Mouse (Mus musculus): ENCODE results near the gene Mysm1.
A peak's percentile ranks its signal among the peaks of the same experiment; 100 is the strongest.

Mysm1 gene

DNA sequence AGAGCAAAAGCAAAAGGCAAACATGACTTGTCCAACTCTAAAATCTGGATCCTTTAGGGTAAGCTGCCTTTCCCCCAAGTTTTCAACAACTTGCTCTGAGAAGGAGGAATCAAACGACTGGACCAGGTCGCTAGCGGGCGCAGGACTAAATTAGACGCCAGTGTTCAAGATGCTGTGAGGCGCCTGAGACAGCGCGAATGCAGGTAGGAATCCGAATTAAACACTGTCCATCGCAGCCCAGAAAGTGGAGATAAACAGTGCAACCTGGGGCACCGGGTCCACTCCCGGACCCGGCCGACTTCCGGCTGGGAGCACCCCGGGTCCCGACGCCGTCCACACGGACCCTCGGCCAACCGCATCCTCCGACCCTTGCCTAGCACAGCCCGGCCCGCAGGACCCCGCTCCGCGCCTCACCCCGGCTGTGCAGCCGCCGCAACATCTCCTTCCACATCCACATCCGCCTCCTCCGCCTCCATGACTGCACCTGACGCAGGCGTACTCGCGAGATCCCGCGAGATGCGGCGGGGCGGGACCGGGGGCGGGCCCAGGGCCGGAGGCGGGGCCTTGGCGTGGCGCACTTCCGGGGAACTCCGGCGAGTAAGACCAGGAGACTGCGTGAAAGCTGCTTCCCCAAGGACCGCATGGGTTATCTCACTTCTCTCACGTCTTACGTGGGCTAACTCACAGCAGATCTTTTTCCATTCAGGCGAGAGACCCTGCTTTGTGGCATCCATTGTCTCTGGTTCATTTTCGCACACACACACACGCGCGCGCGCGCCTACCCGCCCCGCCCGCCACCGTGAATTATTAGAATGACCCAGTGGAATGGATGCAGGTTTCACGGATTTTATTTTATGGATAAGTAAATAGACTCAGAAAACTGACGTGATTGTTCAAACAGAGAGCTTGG, at the start of gene Mysm1:
Mysm1 (minus strand) TSS at position 511 of the 910 bp plus-strand sequence.
- peak; percentile 96 for DNase-seq (ENCODE audit: low read depth, low spot score)

DNA sequence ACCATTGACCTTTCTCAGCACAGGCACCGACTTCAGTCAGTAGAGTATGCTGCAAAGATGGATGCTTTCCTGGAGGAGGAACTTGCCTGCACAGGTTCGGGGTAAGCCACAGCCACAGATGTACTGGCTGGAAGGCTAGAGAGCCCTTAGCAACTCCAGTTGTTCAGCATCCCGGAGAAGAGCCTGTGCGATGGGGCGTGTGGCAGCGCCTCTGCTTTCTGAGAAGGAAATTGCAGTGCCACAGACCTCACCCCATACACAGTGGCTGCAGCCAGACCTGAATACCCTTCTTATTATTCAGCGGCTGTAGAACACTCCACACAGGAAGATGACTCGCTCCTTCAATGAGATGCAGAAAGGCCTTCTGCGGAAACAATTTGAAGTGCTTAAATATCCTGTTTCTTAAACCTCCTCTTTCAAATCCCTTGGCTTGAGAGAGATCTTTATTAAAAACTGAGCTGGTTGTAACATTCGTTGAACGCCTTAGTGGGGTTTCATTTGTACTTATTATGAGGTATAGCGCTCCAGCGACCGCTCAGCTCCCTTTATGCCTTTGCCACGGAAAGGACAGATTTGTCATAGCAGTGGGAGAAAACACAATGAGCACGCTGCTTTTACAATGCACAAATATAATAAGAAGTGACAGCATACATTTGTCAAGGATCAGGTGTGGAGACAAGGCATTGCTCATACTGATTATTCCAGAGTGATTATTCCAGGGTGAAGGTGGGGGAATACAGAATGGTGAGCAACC, 47.1 kb upstream of the Mysm1 start:
- DNase-seq (ENCODE audit: low read depth, low spot score), result peak; percentile 15

DNA sequence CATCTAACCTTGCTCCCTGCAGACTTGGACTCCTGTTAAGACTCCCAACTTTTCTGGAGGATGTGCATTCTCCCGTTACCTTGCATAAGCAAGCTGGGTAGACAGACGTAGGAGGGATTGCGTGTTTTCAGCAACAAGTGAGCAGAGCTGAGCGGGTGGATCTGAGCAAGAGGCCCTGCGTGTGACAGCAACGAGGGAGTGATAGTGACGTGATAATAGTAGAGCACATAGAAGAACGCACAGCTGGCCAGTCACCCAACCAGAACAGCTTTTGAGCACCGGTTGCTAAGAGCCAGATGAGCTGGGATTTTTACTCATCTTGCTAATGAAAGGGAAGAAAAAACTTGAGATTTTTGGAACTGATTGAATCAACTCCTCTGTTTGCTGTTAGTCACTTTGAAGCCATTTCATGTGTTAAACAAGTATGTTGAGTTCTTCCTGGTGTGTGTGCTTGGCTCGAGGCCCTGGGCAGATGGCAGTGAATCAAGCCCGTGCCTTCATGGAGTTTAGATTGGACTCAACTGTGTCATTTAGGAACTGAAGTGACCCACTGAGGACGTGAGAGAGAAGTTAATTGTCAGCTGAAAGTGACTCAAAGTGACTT, 44.6 kb upstream of the Mysm1 start:
- DNase-seq (ENCODE audit: low read depth, low spot score), result peak; percentile 73

DNA sequence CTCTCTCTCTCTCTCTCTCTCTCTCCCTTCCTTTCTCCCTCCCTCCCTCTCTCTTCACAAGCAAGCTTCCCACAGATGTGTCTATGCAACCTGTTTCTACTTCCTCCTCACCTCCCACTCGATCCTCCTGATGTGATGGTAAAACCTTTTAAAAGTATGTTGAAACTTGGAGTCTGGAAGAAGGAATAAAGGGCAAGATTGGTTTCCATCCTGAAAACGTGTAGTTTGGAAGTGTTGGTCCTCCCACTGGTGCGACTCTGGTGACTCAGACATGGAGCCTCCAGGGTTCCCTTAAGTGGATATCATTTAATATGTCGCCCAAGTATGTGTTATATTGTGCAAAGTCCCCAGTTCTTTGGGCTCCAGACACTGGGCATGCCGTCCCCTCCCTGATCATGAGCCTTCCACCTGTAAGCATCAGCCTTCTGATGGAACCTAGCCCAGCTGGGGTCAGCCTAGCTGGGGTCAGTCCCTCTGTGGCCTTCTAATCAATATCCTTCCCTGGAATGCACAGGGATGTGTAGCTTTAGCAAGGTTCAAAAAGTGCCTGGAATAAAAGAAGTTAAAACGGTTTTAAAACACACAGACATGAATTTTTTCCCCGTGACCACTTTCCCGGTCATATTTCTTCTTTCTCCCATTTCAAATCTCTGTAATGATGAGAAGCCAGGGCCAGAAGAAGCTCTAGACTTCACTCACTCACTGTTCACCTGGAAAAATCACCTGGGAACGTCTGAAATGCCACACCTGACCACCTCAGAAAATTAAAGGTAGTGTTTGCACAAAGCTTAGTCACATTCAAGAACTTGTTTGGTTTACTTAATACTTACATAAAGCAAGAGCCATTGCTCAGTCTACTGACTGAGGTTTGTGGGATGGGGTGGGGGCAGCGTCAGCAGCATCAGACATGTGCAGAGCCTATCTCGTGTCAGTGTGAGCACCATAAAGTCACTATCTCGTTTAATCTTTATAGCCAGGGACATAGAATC, 43.0 kb upstream of the Mysm1 start:
- DNase-seq (ENCODE audit: low read depth, low spot score), result peak; percentile 56

DNA sequence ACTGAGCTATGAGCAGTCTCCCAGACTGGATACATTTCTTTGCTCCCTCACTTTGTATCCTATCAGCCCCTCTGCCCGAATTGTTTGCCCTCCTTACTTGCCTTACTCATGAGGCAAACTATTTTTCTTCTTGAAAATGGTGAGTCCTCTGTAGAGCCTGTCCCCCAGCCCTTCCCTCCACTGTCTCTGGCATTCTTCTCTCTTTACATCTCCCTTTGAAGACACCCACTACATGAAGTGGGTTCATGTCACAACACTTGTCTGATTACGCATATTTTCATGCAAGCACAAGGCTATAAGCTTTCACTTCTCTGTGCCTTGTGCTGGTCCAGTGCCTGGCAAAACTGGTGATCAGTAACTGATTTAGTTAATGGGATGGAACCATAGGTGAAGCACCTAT, 41.3 kb upstream of the Mysm1 start:
- no peak for DNase-seq (ENCODE audit: low read depth, low spot score)

DNA sequence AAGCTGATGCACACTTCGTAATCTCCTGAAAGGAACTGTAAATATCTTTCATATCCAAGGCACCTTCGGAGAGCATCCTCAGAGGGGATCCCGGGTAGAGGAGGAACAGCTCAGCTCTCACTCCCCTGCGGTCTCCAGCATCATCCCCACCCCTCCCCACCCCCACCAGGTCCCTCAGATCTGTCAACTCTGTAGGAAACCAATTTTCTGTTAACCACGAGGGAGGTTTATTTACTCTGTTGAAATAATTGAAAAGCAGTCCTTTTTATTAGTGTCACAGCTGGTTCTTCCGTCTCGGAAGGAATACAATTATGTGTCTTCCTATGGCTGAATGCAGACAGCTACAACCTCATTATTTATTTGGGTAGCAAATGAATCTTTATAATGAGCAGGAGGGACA, 39.3 kb upstream of the Mysm1 start:
- DNase-seq (ENCODE audit: low read depth, low spot score), result no peak

DNA sequence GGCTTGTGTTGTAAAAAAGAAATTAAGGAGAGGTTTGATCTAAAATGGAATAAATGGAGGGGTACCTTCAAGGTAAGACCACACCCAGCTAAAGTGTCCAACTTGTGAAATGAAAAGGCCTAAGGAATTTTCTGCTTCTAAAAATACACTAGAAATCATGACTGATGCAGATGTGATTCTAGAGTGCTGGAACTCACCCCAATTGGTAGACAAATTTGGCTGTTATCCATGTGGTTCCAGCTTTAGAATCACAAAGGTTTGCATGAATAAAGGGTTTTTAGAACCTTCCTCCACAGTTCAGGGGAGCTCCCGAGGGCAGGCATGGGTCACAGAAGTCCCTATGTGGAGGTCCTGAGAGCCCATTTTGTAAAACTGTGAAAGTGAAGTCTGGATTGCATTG, 33.8 kb upstream of the Mysm1 start:
- DNase-seq (ENCODE audit: low read depth, low spot score), result no peak

DNA sequence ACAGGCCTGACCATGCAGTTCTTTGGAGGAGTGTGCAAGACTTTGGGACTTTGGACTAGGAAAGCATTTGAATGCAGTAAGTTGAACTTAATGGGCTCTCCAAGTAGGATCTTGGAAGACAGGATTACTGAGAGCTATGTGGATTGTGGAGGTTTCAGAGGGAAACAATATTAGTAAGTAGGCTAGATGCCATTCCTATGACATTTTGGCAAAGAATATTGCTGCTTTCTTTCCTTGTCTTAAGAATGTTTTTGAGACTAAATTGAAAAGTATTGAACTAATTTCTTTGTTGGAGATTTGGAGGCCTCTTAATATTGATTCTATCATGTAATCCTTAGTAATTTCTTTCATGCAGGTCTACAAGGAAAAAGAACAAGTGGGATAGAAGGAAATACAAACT, 33.4 kb upstream of the Mysm1 start:
- no peak for DNase-seq (ENCODE audit: low read depth, low spot score)

DNA sequence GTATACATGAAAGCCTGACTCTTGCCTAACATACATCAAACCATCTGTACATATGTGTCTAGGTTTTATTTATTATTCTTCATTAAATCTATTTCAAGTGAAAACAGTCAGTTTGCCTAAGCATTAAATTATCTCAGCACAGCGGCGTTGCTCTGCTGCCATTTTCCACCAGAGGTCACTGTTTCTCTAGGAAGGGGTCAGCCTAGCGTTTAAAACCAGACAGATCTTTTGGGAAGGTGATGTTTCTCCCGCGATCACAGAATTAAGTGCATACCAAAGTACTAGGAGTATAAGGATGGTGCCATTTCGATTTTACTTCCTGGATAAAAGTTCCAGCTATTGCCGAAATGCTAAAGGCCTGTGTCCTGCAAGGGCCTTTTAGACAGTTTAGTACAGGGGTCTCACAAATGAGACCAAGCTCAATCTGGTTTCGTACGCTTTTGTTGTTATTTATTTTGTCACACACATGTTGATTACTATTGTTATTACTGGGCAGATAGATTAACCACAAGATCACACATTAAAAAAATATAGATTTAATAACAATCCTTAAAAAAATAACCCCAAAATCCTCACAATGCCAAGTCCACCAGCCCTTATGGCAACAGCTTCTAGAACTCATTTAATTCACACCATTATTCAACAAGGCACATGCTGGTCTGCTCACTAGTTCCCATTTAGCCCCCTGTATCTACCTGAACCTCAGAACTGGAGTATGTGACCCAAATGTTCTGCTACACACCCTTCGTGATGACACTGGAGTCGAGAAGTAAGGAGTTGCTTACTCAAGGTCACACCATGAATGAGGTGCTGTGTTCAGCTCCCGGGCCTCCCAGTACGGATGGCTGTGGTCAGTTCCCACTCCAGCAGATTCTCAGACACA, 29.5 kb upstream of the Mysm1 start:
- peak; percentile 82 for DNase-seq (ENCODE audit: low read depth, low spot score)

DNA sequence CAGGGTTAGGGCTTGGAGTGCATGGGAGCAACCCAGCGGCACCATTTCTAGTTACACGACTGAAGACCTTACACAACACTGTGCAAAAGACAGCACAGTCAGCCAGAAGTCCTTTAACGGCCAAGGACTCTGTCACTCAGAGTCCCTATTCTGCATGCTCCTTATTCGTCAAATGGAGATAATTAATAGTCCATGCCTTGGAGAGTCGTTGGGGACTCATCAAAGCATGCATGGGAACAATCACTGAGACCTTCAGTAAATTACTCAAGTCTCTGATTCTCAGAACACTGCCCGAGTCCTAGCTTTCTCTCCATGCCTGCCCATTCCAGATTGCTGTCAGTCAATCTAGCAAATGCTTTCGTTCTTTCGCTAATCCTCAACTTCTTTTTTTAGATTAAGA, 28.9 kb upstream of the Mysm1 start:
- no peak for DNase-seq (ENCODE audit: low read depth, low spot score)

DNA sequence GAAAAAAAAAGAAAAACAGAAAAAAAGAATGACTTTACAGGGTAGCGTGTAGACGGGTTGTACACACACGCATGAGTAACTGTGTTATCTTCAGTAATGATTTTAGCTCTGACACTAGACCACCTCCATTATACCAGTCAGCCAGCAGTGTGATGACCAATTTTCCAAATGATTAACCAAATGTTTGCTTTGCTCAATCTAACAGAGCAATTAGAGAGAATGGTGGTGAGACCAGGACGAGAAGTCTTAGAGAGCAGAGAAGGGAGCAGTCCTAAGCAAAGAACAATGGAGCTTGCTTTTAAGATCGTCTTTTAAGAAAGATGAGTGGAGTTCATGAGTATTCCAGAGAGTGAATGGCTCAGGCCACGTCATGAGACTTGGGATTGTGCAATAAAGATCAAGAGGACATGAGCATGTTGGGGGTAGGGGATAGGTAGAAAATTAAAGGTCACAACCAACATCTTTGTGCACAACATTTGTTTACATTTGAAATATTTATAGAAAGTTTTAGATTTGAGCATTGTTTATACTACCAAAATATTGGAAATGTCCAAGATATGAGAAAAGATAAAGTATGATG, 26.4 kb upstream of the Mysm1 start:
- DNase-seq (ENCODE audit: low read depth, low spot score), result no peak

DNA sequence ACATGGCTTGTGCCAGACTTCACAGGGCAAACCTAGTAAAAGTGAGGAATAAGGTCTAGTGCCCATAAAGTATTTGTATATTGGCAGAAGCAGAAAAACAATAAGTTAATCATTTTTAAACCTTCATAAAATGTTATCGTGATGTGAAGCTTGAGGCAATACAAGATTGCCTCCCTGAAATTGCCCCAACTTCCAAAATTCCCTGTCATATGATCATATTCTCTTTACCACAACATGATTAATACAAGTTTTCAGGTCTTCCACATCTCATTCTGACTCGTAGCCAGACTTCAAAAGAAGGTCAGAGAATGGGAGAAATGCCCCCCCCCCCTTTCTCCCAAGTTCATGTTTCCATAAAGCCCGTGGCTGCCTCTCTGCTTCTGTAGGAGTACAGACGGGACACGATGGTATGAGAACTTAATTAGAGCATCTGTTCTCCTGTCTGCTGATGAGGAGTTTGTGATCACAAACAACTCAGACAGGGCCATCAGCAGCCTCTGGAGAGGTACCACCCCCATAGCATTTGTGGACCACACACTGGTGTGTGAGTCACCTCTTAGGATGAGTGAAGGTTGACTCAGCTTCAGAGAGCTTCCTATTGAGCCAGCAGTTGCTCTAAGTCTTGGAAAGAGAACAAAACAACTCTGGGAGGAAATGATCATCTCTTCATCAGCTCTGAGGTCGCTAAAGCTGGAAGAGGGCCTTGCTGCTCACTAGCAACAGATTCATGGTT, 22.3 kb upstream of the Mysm1 start:
- DNase-seq (ENCODE audit: low read depth, low spot score), result peak; percentile 87

DNA sequence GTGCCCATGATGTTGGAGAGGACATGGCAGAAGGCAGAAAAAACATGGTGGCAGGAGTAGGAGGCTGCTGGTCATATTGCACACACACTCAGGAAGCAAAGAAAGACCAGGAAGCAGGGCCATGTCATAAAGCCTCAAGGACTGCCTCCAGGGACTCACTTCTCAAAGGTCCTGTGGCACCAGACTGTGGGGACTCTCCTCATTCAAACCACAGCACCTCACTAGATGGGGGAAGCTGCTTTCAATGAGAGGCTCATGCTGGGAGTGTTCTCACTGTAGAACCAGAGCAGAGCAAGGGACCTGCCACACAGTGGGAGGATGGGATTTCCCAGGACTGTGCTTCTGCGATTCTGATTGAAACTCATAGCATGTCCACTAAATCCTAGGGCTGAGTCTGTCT, 21.2 kb upstream of the Mysm1 start:
- DNase-seq (ENCODE audit: low read depth, low spot score), result no peak

DNA sequence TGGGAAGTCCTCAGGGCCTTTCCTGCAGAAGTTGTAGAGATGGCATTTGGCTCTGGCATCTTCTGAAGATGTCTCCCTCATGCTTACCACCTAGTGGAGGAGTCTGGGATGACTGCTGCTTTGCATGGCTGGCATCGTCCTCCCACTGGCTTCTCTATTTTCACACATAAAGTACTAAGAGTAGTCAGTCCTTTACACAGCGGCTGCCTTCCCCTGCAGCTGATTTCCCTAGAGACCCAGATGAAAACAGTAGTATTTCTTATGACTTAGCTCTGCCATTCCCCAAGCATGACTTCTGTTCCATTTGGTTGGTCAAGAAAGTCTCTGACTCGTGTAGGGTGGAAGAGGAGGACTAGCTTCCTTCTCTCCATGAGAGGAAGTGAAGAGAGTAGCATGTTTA, 20.3 kb upstream of the Mysm1 start:
- DNase-seq (ENCODE audit: low read depth, low spot score), result peak; percentile 80

DNA sequence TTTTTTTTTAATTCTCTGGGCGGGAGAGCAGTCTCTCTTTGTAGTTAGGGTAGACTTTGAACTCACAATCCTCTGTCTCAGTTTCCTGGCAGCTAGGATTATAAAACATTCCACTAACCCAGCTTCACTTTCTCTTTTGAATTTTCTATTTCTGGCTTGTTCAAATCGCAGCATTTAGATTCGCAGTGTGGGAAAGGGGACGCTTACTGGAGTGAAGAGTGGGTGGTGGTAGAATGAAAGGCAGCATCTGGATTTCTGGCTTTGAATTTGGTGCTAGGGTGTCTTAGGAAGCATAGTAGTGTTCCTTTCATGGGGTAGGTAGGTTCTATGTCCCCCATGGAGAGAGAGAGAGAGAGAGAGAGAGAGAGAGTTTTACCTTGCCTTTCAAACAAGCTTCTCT, 17.0 kb upstream of the Mysm1 start:
- DNase-seq (ENCODE audit: low read depth, low spot score), result peak; percentile 80

DNA sequence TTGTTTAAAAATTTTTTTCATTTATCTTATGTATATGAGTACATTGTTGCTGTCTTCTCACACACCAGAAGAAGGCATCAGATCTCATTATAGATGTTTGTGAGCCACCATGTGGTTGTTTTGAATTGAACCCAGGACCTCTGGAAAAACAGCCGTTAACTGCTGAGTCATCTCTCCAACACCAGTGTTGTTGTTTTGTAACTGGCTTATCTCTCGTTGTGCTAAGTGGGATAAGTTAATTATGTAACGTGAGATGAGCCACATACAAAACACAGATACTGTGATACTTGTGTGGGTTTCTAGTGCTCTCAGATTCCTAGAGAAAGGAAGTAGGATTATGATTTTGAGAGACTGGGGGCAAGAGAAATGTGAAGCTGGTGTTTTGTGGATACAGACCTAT, 11.3 kb upstream of the Mysm1 start:
- no peak for DNase-seq (ENCODE audit: low read depth, low spot score)

DNA sequence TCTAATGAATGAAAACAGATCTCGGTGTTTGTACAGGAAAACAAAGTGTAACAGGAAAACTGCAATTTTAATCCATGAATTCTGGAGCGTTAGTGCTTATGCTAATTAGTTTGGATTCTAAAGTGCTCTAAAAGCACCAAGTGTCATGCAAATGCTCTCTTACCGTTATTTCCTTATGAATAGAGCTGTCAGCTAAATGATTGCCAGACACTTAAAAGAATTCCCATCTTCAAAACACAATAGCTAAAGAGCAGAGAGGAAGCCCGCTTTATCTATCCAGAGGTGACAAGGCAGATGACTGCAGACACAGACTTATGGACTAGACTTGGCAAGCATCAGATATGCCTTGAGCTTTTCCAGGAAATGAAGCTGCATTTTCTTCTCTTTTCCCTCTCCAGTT, 8.8 kb upstream of the Mysm1 start:
- DNase-seq (ENCODE audit: low read depth, low spot score), result no peak

DNA sequence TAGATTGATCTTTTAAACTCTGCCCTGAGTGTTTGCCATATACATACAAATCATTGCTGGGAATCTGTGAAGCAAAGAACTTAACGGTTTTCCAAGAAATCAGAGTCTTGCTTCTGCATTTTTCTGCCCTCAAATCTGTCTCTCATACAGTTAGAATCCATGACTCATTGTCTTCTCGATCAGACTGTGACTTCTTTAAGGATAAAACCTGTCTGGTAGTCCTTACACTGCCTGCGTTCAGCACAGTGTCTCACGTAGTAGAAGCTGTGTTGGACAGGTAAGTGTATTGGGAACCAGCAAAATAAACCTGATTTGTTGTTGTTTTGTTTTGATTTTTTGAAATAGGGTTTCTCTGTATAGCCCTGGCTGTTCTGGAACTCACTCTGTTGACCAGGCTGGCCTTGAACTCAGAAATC, 608 bp upstream of the Mysm1 start:
- DNase-seq (ENCODE audit: low read depth, low spot score), result peak; percentile 29

DNA sequence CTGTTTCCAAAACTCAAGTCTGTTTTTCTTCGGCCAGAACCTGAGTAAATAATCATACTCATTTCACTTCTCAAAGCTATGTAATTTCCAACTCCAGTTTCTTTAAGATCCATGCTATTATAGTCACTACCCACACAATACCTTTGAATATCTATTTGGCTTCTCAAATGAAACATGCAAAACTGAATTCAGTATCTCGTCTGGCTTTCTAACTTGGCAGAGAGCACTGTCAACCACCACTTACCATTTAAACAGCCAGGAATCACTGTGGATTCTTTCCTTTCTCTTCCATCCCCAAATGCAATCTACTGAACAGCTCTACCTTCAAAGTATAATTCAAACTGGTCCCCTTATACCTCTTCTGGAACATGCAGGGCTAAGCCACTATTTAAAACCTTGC, 5.6 kb downstream of the Mysm1 start:
- DNase-seq (ENCODE audit: low read depth, low spot score), result peak; percentile 39

Data from brain, adult 2 months (tissue).